Mouse (Mus musculus): Measurements from ENCODE around the gene Cryba1.

Gene Cryba1

GRCm38 (mm10) chr11:77721389-77721788, 3.7 kb downstream of the Cryba1 start:
- in situ Hi-C loops (cut with MseI, MboI), result no loop called here

GRCm38 (mm10) chr11:77719055-77719454, 6.0 kb downstream of the Cryba1 start:
- in situ Hi-C loops (cut with MseI, MboI), result no loop called here

- in situ Hi-C loops (cut with MseI, MboI), result no loop called here
Observed at GRCm38 (mm10) chr11:77713736-77714135, 11.3 kb downstream of the Cryba1 start.

GRCm38 (mm10) chr11:77709039-77709438, 16.0 kb downstream of the Cryba1 start:
- in situ Hi-C loops (cut with MseI, MboI), result no loop called here

- in situ Hi-C loops (cut with MseI, MboI), result no loop called here
Observed at GRCm38 (mm10) chr11:77705920-77706319, 19.2 kb downstream of the Cryba1 start.

GRCm38 (mm10) chr11:77697232-77697631, 27.9 kb downstream of the Cryba1 start:
- in situ Hi-C loops (cut with MseI, MboI), result no loop called here

GRCm38 (mm10) chr11:77693026-77693425, 32.1 kb downstream of the Cryba1 start:
- in situ Hi-C loops (cut with MseI, MboI), result no loop called here

GRCm38 (mm10) chr11:77687541-77688131, 37.4 kb downstream of the Cryba1 start:
- in situ Hi-C loops (cut with MseI, MboI), result no loop called here

GRCm38 (mm10) chr11:77686841-77687540, 38.1 kb downstream of the Cryba1 start:
- in situ Hi-C loops (cut with MseI, MboI), result no loop called here

GRCm38 (mm10) chr11:77686346-77686840, 38.7 kb downstream of the Cryba1 start:
- in situ Hi-C loops (cut with MseI, MboI), result no loop called here

GRCm38 (mm10) chr11:77685383-77686265, 39.5 kb downstream of the Cryba1 start, which contains the start of gene Nufip2:
Gene Nufip2 (plus strand): TSS chr11:77686155.
- in situ Hi-C loops (cut with MseI, MboI), result no loop called here

- in situ Hi-C loops (cut with MseI, MboI), result no loop called here
Observed at GRCm38 (mm10) chr11:77684896-77685295, 40.2 kb downstream of the Cryba1 start.

GRCm38 (mm10) chr11:77680018-77680417, 45.1 kb downstream of the Cryba1 start:
- in situ Hi-C loops (cut with MseI, MboI), result no loop called here

GRCm38 (mm10) chr11:77673428-77673991, 51.6 kb downstream of the Cryba1 start:
- in situ Hi-C loops (cut with MseI, MboI), result no loop called here

GRCm38 (mm10) chr11:77672746-77673145, 52.3 kb downstream of the Cryba1 start:
- in situ Hi-C loops (cut with MseI, MboI), result no loop called here
